Mouse (Mus musculus) hindbrain, embryonic 16.5 days (tissue): ENCODE measurements around the gene Maea. TPM values are rescaled to one million over a fixed set of nuclear protein-coding genes. Genes with fewer than 3 reads are reported as not detected.

Experiments
- ATAC-seq: fragments of 200-750 bp; cut with Nextera tagmentation; 2 replicates; pipeline ENCODE4 v1.8.0; 2017; ENCODE audit warnings: moderate TSS enrichment, moderate library complexity
- H3K27ac ChIP-seq: fragments of 300-500 bp; sonication (generic); 2 replicates; pipeline ENCODE4 v1.5.1; 2014; ENCODE audit warnings: low read depth, mild to moderate bottlenecking, control low read depth, low read length, moderate library complexity
- H3K27me3 ChIP-seq: fragments of 300-500 bp; sonication (generic); replicated peaks from 2 replicates; pipeline ENCODE4 v1.6.1; 2014; ENCODE audit warnings: low read length; ENCODE audit not compliant: control insufficient read depth, insufficient read depth
- H3K36me3 ChIP-seq: fragments of 300-500 bp; sonication (generic); 2 replicates; pipeline ENCODE4 v1.6.1; 2014; ENCODE audit warnings: mild to moderate bottlenecking, low read length, moderate library complexity, mixed read lengths; ENCODE audit not compliant: control insufficient read depth, insufficient read depth
- H3K4me1 ChIP-seq: fragments of 300-500 bp; sonication (generic); 2 replicates; pipeline ENCODE4 v1.6.1; 2014; ENCODE audit warnings: low read depth, low read length; ENCODE audit not compliant: control insufficient read depth, insufficient read depth
- H3K4me2 ChIP-seq: fragments of 300-500 bp; sonication (generic); 2 replicates; pipeline ENCODE4 v1.6.1; 2014; ENCODE audit warnings: mild to moderate bottlenecking, low read length, control low read depth, moderate library complexity
- H3K4me3 ChIP-seq: fragments of 300-500 bp; sonication (generic); 2 replicates; pipeline ENCODE4 v1.5.1; 2014; ENCODE audit warnings: mild to moderate bottlenecking, low read length, control low read depth, moderate library complexity
- H3K9ac ChIP-seq: fragments of 300-500 bp; sonication (generic); 2 replicates; pipeline ENCODE4 v1.6.1; 2014; ENCODE audit warnings: low read depth, mild to moderate bottlenecking, control low read depth, low read length, moderate library complexity
- H3K9me3 ChIP-seq: fragments of 300-500 bp; sonication (generic); 2 replicates; pipeline ENCODE4 v1.6.1; 2014; ENCODE audit warnings: mild to moderate bottlenecking, low read length, moderate library complexity; ENCODE audit not compliant: control insufficient read depth
- WGBS: fragments of 180-500 bp; shearing (Covaris S2); extraction: QIAGEN DNeasy Blood & Tissue Kit; methylation state at CpG from one replicate; pipeline ENCODE4 v1.1.7; 2014; 5-methylcytosine and 5-hydroxymethylcytosine counted together
- polyA plus RNA-seq: library from polyadenylated mRNA; unstranded; fragments of >200 nt; fragmentation: Nextera tagmentation; extraction: Ambion mirVana; gene quantifications from 2 replicates; pipeline ENCODE4 v1.2.1, GENCODE M21; 2015

Maea gene
- polyA plus RNA-seq, 1 experiment from 2014 or later, result 142 TPM

GRCm38 (mm10) chr5:33372331-33373038 is 37.2 kb downstream of the Maea start:
- H3K4me2 ChIP-seq, result no peak overlapping the region
- ATAC-seq, result no peak
- H3K9ac ChIP-seq, result no peak overlapping the region
- H3K36me3 ChIP-seq, result peaks cover 53% of the 10 kb centered on the region
- H3K4me3 ChIP-seq, result no peak overlapping the region
- no peaks in the 10 kb centered on the region for H3K9me3 ChIP-seq
- 74% methylated on average over 18 of the region's 18 CpGs for WGBS
- no peaks in the 10 kb centered on the region for H3K27me3 ChIP-seq
- no peak overlapping the region for H3K27ac ChIP-seq
- H3K4me1 ChIP-seq, result peaks cover under 1% of the 10 kb centered on the region

GRCm38 (mm10) chr5:33377176-33377575 is 41.9 kb downstream of the Maea start:
- H3K4me1 ChIP-seq, result peaks cover 11% of the 10 kb centered on the region
- peak overlapping the region; percentile 97 for H3K4me2 ChIP-seq
- no peak overlapping the region; the same call in 1 of the 2 replicates for H3K27ac ChIP-seq
- H3K9me3 ChIP-seq, result no peaks in the 10 kb centered on the region
- H3K9ac ChIP-seq, result no peak overlapping the region
- ATAC-seq, result no peak
- WGBS, result 59% methylated on average over 6 of the region's 6 CpGs
- H3K27me3 ChIP-seq, result no peaks in the 10 kb centered on the region
- H3K4me3 ChIP-seq, result no peak overlapping the region
- peaks cover 14% of the 10 kb centered on the region for H3K36me3 ChIP-seq

- ATAC-seq, result peak; percentile 55; the same call in 1 of the 2 replicates
- Histone ChIP-seq H3K4me1 (peaks cover 11% of the 10 kb centered on the region), H3K9ac (peak overlapping the region; percentile 91), H3K9me3 (no peaks in the 10 kb centered on the region), H3K4me3 (peak overlapping the region; percentile 74), H3K4me2 (peak overlapping the region; percentile 97), H3K27ac (peak overlapping the region; percentile 88), H3K36me3 (peaks cover 8% of the 10 kb centered on the region), H3K27me3 (no peaks in the 10 kb centered on the region)
- 1% methylated on average over 21 of the region's 21 CpGs for WGBS
Observed at GRCm38 (mm10) chr5:33377801-33378301, 42.5 kb downstream of the Maea start.

DNA sequence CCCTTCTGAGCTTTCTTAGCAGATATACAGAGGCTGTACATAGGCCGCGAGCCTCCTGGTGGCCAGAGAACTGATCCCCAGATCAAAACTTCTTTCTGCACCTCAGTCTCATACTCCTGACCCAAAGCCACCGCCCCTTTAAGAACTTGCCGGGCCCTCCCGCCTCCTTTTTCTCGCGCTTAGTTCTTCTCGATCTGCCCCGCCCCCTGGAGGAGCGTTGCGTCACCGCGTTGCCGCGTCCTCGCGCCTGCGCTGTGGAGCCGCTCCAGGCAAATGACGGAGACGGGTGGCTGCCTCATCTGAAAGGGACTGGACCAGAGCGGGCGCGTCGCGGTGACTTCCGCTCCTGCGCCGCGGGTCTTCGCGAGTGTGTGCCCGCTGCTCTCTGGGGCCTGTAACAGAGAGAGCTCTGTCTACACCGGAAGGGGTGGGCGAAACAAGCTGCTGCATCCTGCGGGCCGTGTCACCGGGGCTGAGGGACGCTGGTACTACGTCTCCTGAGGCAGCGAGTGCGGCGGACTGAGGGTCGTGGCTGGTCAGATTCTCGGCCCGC is 43.1 kb downstream of the Maea start, which contains the start of gene Uvssa:
Gene Uvssa (plus strand): TSS at position 248 of the 553 bp plus-strand sequence.
- Histone ChIP-seq H3K27me3 (no peaks in the 10 kb centered on the region), H3K9ac (peak within 1 kb of the TSS; percentile 91), H3K4me2 (peak within 1 kb of the TSS; percentile 97), H3K4me3 (peak within 1 kb of the TSS; percentile 74), H3K36me3 (peaks cover 6% of the 10 kb centered on the region), H3K27ac (peak within 1 kb of the TSS; percentile 97), H3K9me3 (no peaks in the 10 kb centered on the region), H3K4me1 (peaks cover 11% of the 10 kb centered on the region)
- peak; percentile 99 for ATAC-seq
- WGBS, result under 1% methylated on average over 42 of the region's 46 CpGs

DNA sequence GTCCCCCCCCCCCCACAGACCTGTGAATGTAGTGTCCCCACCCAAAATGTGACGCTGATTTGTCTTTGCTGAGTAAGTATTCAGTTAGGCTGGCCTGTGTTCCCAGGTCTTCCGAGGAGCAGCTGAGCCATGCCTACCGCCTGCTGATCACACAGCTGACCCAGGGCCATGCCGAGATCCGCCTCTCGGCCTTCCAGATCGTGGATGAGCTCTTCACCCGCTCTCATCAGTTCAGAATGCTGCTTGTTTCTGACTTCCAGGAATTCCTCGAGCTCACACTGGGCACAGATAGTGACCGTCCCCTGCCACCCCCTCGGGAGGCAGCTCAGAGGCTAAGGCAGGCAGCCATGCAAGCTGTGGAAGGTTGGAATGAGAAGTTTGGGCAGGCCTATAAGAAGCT is 52.2 kb downstream of the Maea start:
- Histone ChIP-seq H3K4me1 (no peaks in the 10 kb centered on the region), H3K9ac (no peak overlapping the region), H3K4me2 (no peak overlapping the region), H3K36me3 (peaks cover 5% of the 10 kb centered on the region; the same call in 1 of the 2 replicates), H3K27me3 (no peaks in the 10 kb centered on the region), H3K9me3 (no peaks in the 10 kb centered on the region), H3K4me3 (no peak overlapping the region), H3K27ac (no peak overlapping the region)
- WGBS, result 77% methylated on average over 11 of the region's 11 CpGs
- ATAC-seq, result no peak

DNA sequence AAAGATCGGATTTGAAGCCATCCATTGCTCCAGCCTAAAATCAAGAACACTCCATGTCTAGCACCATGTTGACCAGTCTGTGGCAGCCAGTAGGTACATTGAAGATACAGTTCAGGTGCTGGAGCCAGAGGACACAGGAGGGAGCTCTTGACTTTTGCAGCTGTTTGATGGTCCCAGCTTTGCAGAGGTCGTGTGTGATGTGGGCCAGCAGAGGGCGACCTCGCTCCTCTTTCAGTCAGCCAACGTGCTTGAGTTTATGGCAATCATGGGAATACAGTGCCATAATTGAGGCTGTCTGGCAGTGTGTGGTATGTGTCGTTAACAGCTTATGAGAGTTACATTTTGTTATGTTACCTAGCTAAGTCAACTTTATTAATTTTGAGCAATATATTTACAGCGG is 58.5 kb downstream of the Maea start:
- Histone ChIP-seq H3K9ac (no peak overlapping the region), H3K27me3 (no peaks in the 10 kb centered on the region; the same call in 1 of the 2 replicates), H3K4me3 (no peak overlapping the region), H3K36me3 (no peaks in the 10 kb centered on the region; the same call in 1 of the 2 replicates), H3K4me1 (no peaks in the 10 kb centered on the region), H3K9me3 (no peaks in the 10 kb centered on the region), H3K4me2 (no peak overlapping the region), H3K27ac (no peak overlapping the region)
- 17% methylated on average over 7 of the region's 7 CpGs for WGBS
- ATAC-seq, result peak; percentile 78

GRCm38 (mm10) chr5:33395693-33396092 is 60.4 kb downstream of the Maea start:
- Histone ChIP-seq H3K9me3 (no peaks in the 10 kb centered on the region), H3K36me3 (no peaks in the 10 kb centered on the region; the same call in 1 of the 2 replicates), H3K27me3 (no peaks in the 10 kb centered on the region; the same call in 1 of the 2 replicates), H3K4me1 (no peaks in the 10 kb centered on the region; the same call in 1 of the 2 replicates), H3K27ac (no peak overlapping the region), H3K4me3 (no peak overlapping the region), H3K4me2 (no peak overlapping the region), H3K9ac (no peak overlapping the region)
- WGBS, result 77% methylated on average over 11 of the region's 11 CpGs
- no peak; the same call in 1 of the 2 replicates for ATAC-seq

- H3K9me3 ChIP-seq, result no peaks in the 10 kb centered on the region
- no peak overlapping the region for H3K4me3 ChIP-seq
- no peak overlapping the region for H3K4me2 ChIP-seq
- no peak overlapping the region for H3K9ac ChIP-seq
- H3K27ac ChIP-seq, result no peak overlapping the region
- no peaks in the 10 kb centered on the region; the same call in 1 of the 2 replicates for H3K27me3 ChIP-seq
- WGBS, result 70% methylated on average over 7 of the region's 7 CpGs
- no peak for ATAC-seq
- H3K36me3 ChIP-seq, result no peaks in the 10 kb centered on the region
- H3K4me1 ChIP-seq, result peaks cover 3% of the 10 kb centered on the region; the same call in 1 of the 2 replicates
Observed at GRCm38 (mm10) chr5:33396828-33397227, 61.5 kb downstream of the Maea start.

GRCm38 (mm10) chr5:33400819-33401218 is 65.5 kb downstream of the Maea start:
- Histone ChIP-seq H3K9me3 (no peaks in the 10 kb centered on the region), H3K27ac (no peak overlapping the region), H3K36me3 (no peaks in the 10 kb centered on the region), H3K4me1 (peaks cover 3% of the 10 kb centered on the region; the same call in 1 of the 2 replicates), H3K27me3 (no peaks in the 10 kb centered on the region; the same call in 1 of the 2 replicates), H3K4me2 (no peak overlapping the region), H3K9ac (no peak overlapping the region), H3K4me3 (no peak overlapping the region)
- 35% methylated on average over 12 of the region's 12 CpGs for WGBS
- no peak for ATAC-seq
